Mouse (Mus musculus): Measurements from ENCODE around the gene Slc6a19.

GRCm38 (mm10) chr13:73696529-73696928 is 8.1 kb downstream of the Slc6a19 start:
- TF ChIP-seq POLR2A (IDR thresholded peaks at IDR 0.05; ENCODE audit: low read depth, low read length): no peak
- no peak for TF ChIP-seq CTCF (IDR thresholded peaks at IDR 0.05; ENCODE audit: borderline replicate concordance, insufficient read depth, low read length)

Data from embryonic fibroblast, embryonic 13.5 days (primary cell).